Mouse (Mus musculus) megakaryocyte, adult 5-6 weeks (primary cell): ENCODE results near the gene Rufy3. TPM values are rescaled to one million over a fixed set of nuclear protein-coding genes. Genes with fewer than 3 reads are reported as not detected.
A peak's percentile ranks its signal among the peaks of the same experiment; 100 is the strongest.

ENCODE experiments used
- ATAC-seq: 2 replicates; pipeline ENCODE4 v1.8.0; 2016; ENCODE audit warnings: mild to moderate bottlenecking, inconsistent platforms; ENCODE audit not compliant: poor library complexity, severe bottlenecking
- total RNA-seq, 2 experiments: library from RNA; stranded (forward) in 1 of 2; stranded (reverse) in 1 of 2; fragments of 153-499, 151-499 nt in 1 of 2; fragments of 221-1000, 200-1000 nt in 1 of 2; gene quantifications; 2 replicates each; pipeline versions ENCODE4 v1.2.3 to v1.2.4; 2015 to 2017

Gene Rufy3
- total RNA-seq, 2 experiments from 2014 or later = 12.2 to 20.7 TPM

- no peak for ATAC-seq
These were observed 10.0 kb downstream of the Rufy3 start for GRCm38 (mm10) chr5:88574829-88575228.

- no peak for ATAC-seq
These were observed 10.9 kb downstream of the Rufy3 start for GRCm38 (mm10) chr5:88575506-88576338.

GRCm38 (mm10) chr5:88580681-88581080, 15.8 kb downstream of the Rufy3 start:
- ATAC-seq = peak; percentile 75

- no peak for ATAC-seq
These were observed 16.5 kb downstream of the Rufy3 start for GRCm38 (mm10) chr5:88581343-88581742.

- ATAC-seq = no peak
These were observed 18.6 kb downstream of the Rufy3 start for GRCm38 (mm10) chr5:88583271-88584031.

GRCm38 (mm10) chr5:88584061-88584460, 19.2 kb downstream of the Rufy3 start:
- no peak for ATAC-seq

- no peak for ATAC-seq
These were observed 21.8 kb downstream of the Rufy3 start for GRCm38 (mm10) chr5:88586407-88587174.

- ATAC-seq = no peak
These were observed 22.5 kb downstream of the Rufy3 start for GRCm38 (mm10) chr5:88587211-88587934.

GRCm38 (mm10) chr5:88588481-88588880, 23.6 kb downstream of the Rufy3 start:
- no peak for ATAC-seq

- no peak for ATAC-seq
These were observed 28.8 kb downstream of the Rufy3 start for GRCm38 (mm10) chr5:88593421-88594172.

GRCm38 (mm10) chr5:88594173-88594569, 29.3 kb downstream of the Rufy3 start:
- no peak for ATAC-seq

GRCm38 (mm10) chr5:88595537-88596455, 31.0 kb downstream of the Rufy3 start:
- ATAC-seq = peak; percentile 82

GRCm38 (mm10) chr5:88598961-88599360, 34.1 kb downstream of the Rufy3 start:
- no peak for ATAC-seq

- no peak for ATAC-seq
These were observed 37.2 kb downstream of the Rufy3 start for GRCm38 (mm10) chr5:88602030-88602429.

GRCm38 (mm10) chr5:88602713-88603112, 37.9 kb downstream of the Rufy3 start:
- ATAC-seq = no peak

- no peak for ATAC-seq
These were observed 39.2 kb downstream of the Rufy3 start for GRCm38 (mm10) chr5:88604046-88604445.

GRCm38 (mm10) chr5:88604641-88605358, 40.0 kb downstream of the Rufy3 start:
- ATAC-seq = no peak

GRCm38 (mm10) chr5:88614129-88614528, 49.3 kb downstream of the Rufy3 start:
- ATAC-seq = no peak
